Mouse (Mus musculus): ENCODE data around the gene Mcoln2.

The Mcoln2 gene

DNA sequence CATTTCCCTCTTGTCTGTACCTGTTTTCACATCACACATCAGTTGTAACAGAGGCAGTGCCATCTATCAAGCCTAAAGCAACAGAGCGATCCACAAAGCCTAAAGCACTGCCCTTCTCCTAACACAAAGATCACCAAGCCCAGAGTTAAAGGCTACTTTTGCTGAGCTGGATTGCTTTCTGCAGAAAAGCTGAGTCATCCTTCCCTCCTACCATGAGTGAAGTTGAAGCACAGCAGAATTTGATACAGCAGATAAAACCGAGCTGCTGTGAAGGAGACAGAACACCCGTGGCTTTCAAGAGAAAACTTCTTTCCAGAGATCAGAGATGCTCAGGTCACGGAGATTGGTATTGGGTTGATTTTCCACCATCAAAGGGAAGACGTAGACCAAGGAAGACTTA lies 3.5 kb upstream of the Mcoln2 start:
- no peak for DNase-seq

DNA sequence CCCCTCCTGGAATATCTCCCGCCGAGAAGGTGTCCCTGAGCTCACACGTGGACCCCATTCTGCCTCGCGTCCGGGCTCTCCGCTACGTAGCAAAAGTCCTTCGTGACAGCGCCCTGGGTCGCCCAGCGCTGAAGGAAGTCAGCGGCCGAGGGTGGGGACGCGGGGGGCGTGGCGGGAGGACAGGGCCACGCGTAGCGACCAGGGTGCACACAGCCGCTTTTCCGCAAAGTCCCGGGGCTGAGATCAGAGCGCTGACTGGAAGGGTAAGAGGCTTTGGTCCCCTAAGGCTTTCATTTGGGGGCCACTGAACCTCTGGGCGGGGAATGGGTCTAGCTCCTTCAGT lies 396 bp downstream of the Mcoln2 start:
- DNase-seq, result peak in 1 of 2 experiments; percentile 23

DNA sequence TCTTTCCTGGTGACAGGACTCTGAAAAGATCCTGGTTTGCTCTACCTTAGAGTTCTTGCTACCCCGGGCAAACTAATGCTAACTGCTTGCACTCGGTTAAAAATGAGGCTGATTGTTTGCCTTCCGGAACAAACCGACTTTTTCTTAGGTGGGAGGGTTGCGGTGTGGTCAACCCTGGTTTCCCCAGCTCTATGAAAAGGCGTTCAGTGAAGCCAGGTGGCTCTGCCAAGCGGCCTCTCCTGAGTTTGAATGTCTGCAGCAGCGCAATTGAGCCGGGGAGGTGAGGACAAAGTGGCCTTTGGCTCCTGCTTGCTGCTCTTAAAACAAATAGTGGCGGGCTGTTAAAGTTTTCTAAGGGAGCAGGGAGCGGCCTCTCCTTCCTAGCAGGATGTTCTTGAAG lies 927 bp downstream of the Mcoln2 start:
- DNase-seq, result no peak

DNA sequence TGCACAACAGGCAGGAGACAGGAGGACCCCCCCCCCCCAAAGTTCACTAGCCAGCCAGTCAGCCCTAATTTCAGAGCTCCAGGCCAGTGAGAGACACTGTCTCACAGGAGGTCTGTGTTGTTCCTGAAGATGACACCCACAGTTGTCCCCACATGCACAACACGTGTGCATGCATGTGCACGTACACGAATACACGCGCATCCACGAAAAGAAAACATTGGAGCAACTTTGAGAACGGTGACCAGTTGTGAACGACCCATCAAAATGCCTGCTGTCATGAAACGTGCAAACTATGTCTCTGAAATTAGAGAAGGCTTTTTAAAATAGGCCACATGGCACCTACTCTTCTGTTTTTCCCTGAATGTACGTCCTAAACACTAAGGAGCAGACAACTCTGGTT lies 1.7 kb downstream of the Mcoln2 start:
- DNase-seq, result no peak

DNA sequence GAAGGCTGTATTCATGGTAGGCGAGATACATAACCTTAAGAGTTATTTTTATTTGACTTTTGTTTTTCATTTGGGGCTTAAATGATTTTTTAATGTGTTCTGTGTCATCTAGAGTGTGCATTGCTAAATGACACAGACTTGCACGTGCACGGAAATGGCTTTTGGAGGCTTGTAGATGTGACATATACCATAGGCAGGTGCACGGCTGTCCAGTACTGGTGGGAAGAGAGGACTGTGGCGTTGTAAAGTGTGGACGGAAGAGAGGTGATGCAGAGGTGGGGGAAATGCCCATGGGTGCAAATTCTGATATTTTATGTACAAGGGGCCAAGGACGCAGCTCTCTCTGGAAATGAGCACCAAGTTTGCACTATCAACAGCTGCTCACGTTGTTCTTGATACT lies 2.1 kb downstream of the Mcoln2 start:
- DNase-seq, result no peak

DNA sequence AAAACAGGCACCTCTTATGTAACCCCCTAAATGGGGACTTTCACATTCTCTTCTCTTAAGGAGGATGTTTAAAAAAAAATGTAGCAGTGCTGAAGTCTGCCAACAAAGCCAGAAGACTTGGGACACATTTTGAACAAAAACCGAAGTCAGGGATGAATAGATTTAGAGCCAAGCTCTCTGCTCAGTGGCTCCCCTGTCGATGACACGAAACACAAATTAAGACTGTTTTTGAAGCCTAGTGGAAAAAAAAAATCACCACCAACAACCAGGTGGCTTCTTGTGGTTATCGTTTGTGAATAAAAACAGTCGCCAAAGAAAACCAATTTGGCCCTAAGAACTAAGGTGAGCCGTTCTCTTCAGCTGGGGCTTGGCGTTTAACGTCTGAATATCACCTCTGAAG lies 2.7 kb downstream of the Mcoln2 start:
- DNase-seq, result no peak

DNA sequence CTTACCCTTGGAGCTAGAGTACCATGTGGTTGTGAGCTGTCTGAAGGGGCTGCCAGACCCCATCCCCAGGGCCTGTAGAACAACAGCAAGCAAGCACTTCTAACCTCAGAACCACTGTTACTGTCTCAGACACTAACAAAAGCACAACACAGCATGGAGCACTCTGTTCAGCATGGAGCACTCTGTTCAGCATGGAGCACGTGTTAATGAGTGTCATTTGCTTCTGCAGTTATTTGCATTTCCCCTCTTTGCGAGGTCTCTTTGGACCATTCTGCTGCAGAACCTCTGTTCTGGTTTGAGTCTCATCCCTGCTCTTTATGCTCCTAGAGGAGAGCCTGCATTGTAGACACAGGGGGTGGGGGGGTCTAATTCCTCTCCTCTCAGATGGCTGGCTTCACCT lies 3.3 kb downstream of the Mcoln2 start:
- DNase-seq, result no peak

DNA sequence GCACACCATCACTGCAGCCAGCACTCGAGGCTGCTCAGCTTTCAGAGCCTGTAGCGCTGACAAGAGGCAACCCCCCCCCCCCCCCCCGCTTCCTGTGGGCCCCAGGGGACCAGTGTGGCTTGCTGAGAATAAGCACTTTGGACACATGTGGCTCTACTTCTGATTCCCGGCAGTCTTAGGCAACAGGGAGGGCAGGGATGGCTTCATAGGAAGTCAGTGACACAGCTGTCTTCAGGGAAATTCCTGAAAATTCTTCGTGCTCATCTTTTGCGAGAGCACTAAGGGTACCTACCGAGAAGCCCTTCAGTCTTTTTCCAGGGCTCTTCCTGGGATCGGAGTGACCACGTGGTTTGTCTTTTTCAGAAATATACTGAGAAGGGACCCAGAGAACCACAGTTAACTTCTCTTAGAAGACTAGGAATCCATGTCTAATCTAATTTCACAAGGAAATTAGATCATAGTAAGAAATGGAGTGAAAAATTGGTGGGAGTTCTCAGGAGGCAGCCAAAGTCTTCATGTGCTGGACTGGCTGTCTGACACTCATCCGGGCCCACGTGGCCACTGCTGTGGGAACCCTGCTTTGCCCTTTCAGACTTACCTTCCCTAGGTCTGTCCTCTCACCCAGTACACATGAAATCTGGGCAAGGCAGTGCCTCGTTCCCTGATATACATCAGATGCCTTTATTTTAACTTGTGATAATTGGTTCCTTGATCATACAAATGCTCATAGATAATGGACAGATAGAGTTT lies 4.4 kb downstream of the Mcoln2 start:
- DNase-seq, result no peak

DNA sequence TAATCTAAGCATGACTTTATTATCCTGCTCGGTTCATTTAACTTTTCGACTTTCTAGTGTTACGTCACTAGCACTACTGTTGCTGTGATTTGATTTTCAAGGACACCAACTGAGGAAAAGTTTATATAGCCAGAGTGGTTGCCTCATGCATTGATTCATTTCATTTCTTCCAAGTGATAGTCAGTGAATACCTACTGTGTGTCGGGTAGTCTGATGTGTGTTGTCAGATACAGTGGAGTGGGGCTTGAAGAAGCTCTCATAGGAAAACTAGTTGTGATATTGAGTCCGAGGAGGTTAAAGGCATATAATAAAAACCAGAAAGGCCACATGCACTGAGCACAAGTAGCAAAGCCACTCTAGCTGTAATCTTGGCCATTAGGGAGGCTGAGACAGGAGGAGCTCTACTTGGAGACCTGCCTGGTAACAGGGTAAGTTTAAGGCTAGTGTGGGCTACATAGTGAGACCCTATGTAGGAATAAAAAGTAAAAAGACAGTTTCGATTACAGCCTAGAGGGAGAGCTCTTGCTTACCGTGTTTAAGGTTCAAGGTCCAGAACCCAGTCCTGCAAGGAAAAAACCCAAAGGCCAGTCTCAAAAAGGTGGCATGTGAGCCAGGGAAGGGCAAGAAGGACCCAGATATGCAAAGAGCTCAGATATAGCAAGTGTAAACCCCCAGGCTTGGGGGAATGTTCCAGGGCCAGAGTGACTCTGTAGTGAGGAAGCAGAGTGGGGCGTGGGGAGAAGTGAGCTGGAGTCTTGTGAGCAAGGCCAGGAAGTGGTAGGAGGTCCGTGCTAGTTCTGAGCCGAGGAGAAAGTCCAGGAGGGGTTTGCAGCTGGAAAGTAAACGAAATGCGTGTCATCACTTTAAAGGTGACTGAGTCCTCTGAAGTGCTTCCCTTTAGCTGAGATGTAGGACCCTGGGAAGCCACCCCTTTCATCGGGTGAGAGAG lies 6.3 kb downstream of the Mcoln2 start:
- DNase-seq, result no peak

DNA sequence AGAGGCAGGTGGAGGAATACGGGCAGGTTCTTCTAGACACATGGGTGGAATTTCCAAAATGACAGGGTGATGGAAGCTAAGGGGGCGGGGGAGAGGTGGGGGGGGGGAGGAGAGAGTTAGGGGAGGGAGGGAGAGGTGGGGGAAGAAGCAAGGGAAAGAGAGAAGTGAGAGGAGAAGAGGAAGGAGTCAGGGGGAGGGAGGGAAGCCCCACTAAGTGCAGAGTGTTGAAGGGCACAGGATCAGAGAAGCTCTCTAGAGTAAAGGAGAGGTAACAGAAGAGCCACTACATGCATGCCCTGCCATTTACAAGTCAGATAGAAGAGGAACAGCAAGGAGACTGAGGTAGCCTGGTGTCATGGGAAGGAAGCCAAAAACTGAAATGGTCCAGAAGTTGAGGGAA lies 7.2 kb downstream of the Mcoln2 start:
- DNase-seq, result no peak

DNA sequence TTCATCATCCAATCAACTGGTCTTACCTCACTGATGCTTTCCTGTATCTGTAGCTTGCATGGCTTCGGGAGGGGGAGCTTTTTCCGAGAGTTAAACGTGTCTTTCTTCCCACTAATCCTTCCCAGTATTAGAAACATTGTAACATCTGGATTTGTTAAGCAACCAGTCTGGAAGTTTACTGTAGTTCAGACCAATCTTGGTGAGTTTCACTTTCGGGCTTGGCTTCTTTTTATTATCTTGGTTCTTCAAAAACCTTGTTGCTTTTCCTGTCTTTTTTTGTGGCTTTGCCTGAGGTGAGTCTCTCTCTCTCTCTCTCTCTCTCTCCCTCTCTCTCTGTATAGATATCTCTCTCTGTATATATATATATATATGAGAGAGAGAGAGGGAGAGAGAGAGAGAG lies 8.4 kb downstream of the Mcoln2 start:
- DNase-seq, result no peak

DNA sequence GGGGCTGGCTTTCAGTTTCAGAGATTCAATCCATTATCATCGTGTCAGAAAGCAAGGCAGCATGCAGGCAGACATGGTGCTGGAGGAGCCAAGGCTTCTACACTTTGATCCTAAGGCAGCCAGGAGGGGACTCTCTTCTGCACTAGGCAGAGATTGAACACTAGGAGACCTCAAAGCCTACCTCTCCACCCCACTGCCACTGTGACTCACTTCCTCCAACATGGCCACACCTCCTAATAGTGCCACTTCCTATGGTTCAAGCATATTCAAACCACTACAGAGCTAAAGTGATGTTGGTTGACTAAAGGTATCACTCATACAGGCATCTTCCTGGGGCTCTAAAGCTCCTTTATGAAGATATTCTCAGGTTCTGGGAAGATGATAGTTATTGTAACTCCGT lies 9.7 kb downstream of the Mcoln2 start:
- DNase-seq, result no peak

DNA sequence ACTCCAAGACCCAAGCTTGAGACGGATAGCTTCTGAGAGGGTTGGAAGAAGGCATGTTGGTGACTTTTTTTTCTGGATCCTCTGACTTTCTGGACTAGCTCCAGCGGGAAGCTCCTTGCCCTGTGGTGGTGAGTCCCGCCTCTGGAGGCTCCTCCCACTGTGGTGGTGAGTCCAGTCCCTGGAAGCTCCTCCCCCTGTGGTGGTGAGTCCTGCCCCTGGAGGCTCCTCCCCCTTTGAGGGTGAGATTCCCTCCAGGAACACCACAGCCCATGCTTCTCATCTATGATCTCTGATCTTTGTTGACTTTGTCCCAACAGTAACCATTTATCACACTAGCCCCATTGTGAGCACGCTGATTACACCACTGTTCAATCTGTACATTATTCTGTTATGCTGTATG lies 12.6 kb downstream of the Mcoln2 start:
- DNase-seq, result no peak

DNA sequence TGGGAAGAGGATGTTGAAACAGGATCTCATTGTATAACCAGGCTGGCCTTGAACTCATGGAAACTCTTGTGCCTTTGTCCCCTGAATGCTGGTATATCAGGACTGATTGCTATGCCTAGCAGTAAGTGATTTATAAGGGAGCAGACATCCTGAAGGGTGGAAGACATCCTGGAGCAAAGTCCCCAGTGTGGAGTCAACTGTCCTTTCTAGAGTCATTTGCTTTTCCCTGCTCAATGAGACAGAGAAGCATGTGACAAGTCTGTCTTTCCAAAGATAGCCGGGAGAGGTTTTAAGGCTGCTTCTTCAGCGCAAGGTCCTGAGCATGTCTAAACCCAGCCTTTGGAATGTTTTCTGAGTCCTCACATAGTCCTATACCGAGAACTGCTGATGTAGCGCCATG lies 19.7 kb downstream of the Mcoln2 start:
- no peak for DNase-seq

DNA sequence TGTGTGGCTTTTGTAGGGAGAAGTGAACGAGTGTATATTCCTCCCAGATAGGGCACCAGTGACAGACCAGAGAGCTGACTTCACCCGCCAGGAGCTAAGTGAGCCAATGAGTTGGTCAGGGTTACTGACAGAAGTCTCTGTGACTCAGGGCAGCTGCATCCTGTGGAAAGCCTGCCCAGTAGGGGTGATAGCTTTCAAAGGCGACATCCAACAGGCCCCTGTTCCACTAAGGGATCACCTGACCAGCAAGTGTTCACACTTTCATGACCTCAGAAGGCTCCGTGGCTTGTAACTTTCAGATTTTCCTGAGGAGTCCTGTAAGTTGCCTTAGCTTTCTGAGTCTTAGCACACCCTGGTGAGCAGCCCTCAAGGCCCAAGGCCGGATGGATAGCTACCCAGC lies 23.4 kb downstream of the Mcoln2 start:
- no peak for DNase-seq

DNA sequence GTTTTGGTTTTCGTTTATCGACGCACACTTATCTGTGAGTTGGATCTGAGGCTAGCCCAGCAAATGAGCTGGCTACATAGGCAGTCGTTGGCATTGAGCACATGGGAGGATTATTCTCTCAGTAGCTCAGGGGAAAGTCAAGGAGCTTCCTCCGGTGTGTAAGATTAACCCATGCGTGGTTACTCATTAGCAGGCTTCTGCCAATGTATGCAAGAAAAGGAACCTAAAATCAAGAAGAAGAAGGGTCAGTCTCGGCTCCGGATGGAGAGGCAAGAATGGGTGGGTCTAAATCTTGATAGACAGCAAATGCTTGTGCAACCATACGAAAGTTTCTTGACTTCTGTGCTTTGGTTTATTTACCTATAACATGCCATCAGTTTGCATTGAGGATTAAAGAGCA lies 24.6 kb downstream of the Mcoln2 start:
- no peak for DNase-seq

DNA sequence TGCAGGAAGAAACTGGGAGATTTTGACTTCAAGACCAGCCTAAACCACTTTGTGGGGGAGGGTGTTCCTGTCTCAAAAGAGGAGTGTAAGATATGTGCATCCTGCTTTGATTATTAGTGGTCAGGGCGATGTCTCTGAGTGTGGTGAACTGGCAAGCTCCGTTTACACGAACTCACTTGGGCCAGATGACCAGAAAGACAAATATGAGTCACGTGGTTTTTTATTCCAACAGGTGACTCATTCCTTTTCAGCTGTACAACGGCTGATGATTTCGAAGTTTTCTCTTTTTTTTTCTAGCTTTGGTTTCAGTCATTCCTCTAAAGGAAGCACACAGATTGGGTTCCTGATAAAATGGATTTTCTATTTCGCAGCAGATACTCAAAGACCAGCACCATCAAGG lies 27.7 kb downstream of the Mcoln2 start:
- no peak for DNase-seq

DNA sequence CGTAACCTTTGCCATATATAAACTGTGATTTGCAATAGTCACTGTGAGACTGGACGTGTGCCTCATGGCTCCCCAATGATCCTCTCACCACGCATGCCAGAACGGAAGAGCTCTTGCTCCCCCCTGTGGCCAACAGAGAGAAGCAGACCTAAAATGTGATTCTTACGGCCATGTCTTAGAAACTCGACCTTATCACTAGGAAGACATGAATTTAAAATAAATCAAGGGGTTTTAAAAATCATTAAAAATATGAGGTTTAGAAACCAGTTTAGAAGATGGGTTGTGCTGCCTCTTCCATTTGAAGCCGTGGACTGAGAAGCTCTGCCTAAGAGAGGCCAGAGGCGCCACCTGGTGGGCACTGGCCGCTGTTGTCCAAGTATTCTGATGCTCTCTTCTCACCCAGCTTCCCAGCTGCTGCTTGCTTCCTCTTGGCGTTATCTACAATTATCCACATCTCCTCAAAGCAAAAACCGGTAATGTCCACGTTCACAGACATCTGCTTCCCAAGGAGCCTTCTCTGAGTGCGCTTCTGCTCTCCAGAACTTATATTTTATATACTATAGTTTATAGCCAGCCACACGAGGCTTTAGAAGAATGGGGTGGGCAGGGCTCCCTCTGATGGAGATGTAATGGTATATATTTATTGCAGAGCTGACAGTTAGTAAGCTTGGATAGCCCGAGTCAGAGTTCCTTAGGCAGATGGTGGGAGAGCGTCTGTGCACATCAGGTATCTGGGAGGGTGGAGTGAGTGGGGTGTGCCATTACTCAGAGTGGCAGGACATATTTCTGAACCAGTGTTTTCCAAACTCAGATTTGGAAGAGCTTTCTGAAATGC lies 28.3 kb downstream of the Mcoln2 start:
- DNase-seq, result peak; percentile 95

DNA sequence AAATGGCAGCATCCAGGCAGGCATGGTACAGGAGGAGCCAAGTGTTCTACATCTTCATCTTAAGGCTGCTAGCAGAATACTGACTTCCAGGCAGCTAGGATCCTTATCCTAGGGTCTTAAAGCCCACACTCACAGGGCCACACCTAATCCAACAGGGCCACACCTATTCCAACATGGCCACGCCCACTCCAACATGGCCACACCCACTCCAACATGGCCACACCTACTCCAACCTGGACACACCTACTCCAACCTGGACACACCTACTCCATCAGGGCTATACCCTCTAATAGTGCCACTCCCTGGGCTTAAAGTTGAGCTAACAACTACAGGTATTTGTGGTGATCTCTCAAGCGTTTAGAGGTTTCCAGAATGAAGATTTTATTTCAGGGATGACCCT lies 30.7 kb downstream of the Mcoln2 start:
- DNase-seq, result no peak

DNA sequence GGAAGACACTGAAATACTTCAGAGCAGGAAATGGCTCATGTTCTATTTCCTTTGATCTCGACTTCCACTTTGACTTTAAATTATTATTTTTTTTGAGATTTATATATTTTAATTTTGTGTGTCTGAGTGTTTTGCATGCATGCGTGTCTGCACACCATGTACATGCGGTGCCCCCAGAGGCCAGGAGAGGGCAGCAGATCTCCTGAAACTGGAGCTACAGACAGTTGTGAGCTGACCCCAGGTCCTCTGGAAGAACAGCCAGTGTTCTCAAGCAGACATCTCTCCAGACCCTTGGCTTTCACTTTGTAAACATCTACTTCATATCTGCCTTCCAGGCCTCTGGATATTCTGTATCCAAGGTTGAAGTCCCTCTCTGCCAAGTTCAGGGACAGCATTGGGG lies 31.4 kb downstream of the Mcoln2 start:
- peak; percentile 77 to 79 for DNase-seq

DNA sequence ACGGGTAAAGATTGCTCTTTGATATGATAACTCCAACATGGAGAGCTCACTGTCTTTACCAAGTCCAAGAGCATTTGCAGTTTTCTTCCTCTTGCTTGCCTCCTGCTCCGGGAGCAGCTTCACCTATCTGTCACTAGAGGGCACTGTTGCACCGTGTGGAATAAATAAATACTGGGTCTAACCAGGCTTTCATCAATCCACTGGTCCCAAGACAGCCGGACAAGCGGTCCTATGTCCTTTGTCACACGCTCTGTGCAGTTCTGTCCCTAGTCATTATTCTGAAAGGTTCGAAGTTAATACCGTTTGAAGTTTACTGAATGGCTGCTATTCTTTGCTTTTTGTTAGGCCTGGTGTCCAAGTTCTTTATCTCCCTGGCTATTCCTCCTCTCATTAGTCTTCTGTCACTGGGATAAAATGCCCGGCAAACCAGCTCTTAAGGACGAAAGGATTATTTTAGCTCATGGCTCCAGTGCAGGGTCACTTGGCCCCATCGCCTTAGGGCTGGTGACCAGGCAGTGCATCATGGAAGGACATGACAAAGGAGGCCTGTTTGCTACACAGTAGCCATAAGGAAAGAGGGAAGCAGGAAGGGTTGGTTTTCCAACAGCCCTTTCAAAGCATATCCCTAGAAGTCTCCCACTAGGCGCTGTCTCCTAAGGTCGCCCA lies 35.5 kb downstream of the Mcoln2 start:
- DNase-seq, result peak; percentile 80 to 86

DNA sequence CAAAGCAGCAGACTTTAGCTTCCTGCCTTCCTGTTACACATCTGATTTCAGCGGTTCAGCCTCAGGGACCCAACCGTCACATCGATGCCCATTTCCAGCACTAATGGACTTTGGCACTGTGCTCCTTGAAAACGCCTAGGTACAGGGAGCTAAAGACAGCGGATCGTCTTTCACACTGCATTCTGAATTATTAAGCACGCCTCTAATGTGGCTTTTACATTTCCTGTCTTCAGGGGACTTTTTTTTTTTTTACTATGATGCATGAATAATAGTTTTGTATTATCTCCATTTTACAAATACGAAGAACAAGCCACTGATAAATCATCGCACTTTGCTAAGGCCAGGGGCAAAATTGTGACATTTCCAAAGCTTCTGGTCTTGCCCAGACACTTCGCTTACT lies 36.4 kb downstream of the Mcoln2 start:
- DNase-seq, result no peak

DNA sequence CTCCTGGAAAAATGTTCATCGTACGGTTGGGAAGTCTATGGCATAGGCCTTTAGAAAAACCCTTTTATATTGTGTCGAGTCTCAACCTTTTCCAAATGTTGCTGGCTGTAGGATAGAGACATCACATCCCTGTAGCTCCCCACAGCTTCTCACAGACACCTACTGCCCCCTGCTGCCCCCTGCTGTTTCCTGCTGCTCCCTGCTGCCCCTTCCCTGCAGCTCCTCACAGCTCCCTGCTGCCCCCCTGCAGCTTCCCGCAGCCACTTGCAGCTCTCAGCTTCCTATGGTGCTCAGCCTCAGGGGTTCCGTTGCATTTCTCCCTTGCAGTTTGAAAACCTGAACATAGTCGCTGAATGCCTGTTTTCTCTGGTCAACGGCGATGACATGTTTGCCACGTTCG lies 40.3 kb downstream of the Mcoln2 start:
- DNase-seq, result peak in 1 of 2 experiments; percentile 24
